Mouse (Mus musculus): Measurements from ENCODE around the gene Ncoa6. TPM values are rescaled to one million over a fixed set of nuclear protein-coding genes. Genes with fewer than 3 reads are reported as not detected.

Gene Ncoa6
- total RNA-seq (2014; rRNA removed; ENCODE audit: low replicate concordance) (35.4 and 41.9 TPM in 2 replicates), polyA plus RNA-seq (2015; fragmentation: Nextera tagmentation; extraction: Ambion mirVana) (11.4 and 13.4 TPM in 2 replicates)

GRCm38 (mm10) chr2:155473570-155474088 is at the start of gene Ncoa6:
TSS of gene Ncoa6 (minus strand) at chr2:155473894.
- Histone ChIP-seq H3K27me3 (ENCODE audit: control insufficient read depth, insufficient read depth, low read length) (no peaks in the 10 kb centered on the region), H3K36me3 (replicated peaks; ENCODE audit: control insufficient read depth, insufficient read depth, low read length) (no peaks in the 10 kb centered on the region), H3K4me1 (ENCODE audit: control insufficient read depth, insufficient read depth) (peaks cover 13% of the 10 kb centered on the region; the same call in 1 of the 2 replicates), H3K4me2 (ENCODE audit: low read depth, low read length) (peak within 1 kb of the TSS; percentile 65), H3K9ac (replicated peaks; ENCODE audit: low read depth, low read length) (peak within 1 kb of the TSS; percentile 99), H3K9me3 (replicated peaks; ENCODE audit: control insufficient read depth, low read length) (no peaks in the 10 kb centered on the region), H3K27ac (ENCODE audit: low read depth) (peak within 1 kb of the TSS; percentile 95), H3K4me3 (ENCODE audit: low read depth, low read length) (peak within 1 kb of the TSS; percentile 98)
- TF ChIP-seq CTCF (IDR thresholded peaks at IDR 0.05; ENCODE audit: low read depth), result no peak
- peak; percentile 64 for DNase-seq (ENCODE audit: low spot score)
- ATAC-seq (ENCODE audit: insufficient read depth, low read depth), result peak; percentile 86
- 2% methylated on average over 38 of the region's 72 CpGs for WGBS

DNA sequence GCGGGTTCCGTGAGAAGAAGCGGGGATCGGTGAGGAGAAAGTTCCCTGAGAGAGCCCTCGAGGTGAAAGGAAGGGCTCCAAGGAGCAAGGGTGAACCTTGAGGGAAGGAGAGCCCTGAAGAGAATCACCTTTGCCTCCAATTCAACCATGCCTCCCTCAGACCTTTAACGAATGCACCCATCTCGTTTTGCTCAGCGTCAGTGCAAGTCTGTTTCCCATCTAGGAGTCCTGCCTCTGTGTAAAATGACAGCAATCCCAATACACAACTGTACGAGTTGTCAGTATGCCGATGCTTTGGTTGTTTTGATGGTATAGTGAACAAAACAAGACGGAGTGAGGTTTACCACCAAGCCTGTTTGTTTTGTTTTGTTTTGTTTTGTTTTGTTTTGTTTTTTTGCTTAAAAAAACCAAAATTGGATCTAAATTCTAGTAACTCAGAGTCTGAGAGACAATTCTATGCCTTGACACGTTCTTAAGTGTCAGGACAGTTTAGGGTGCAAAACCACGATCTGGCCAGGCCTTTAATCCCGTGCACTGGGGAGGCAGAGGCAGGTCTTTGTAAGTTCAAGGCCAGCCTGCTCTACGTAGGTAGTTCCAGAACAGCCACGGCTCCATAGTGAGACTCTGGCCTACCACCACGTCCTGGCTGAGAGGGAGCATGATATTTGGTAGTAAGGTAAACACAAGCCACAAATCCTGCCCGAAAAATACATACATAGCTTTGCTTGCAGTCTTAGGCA is 45.0 kb upstream of the Ncoa6 start:
- H3K27ac ChIP-seq (ENCODE audit: low read depth), result peak overlapping the region; percentile 82
- H3K36me3 ChIP-seq (replicated peaks; ENCODE audit: control insufficient read depth, insufficient read depth, low read length), result no peaks in the 10 kb centered on the region
- H3K27me3 ChIP-seq (ENCODE audit: control insufficient read depth, insufficient read depth, low read length), result peaks cover 12% of the 10 kb centered on the region
- peak overlapping the region; percentile 65 for H3K9ac ChIP-seq (replicated peaks; ENCODE audit: low read depth, low read length)
- H3K4me2 ChIP-seq (ENCODE audit: low read depth, low read length), result peak overlapping the region; percentile 95
- peak overlapping the region; percentile 87 for H3K4me3 ChIP-seq (ENCODE audit: low read depth, low read length)
- DNase-seq (ENCODE audit: low spot score) (no peak), ATAC-seq (ENCODE audit: insufficient read depth, low read depth) (no peak)
- no peak for TF ChIP-seq CTCF (IDR thresholded peaks at IDR 0.05; ENCODE audit: low read depth)
- TF ChIP-seq EP300 (IDR thresholded peaks at IDR 0.05; ENCODE audit: low read depth), result no peak
- H3K4me1 ChIP-seq (ENCODE audit: control insufficient read depth, insufficient read depth), result peaks cover 10% of the 10 kb centered on the region
- WGBS, result 25% methylated on average over 18 of the region's 18 CpGs
- no peaks in the 10 kb centered on the region for H3K9me3 ChIP-seq (replicated peaks; ENCODE audit: control insufficient read depth, low read length)

GRCm38 (mm10) chr2:155517455-155518423 is 44.0 kb upstream of the Ncoa6 start, which contains the start of the genes Acss2 and Ggt7:
TSS of gene Acss2 (plus strand) at chr2:155517948.
TSS of gene Ggt7 (minus strand) at chr2:155518237.
- 3% methylated on average over 67 of the region's 70 CpGs for WGBS
- Histone ChIP-seq H3K27ac (ENCODE audit: low read depth) (peak within 1 kb of the TSS; percentile 82), H3K36me3 (replicated peaks; ENCODE audit: control insufficient read depth, insufficient read depth, low read length) (no peaks in the 10 kb centered on the region), H3K27me3 (ENCODE audit: control insufficient read depth, insufficient read depth, low read length) (peaks cover 17% of the 10 kb centered on the region), H3K4me3 (ENCODE audit: low read depth, low read length) (peak within 1 kb of the TSS; percentile 87), H3K9me3 (replicated peaks; ENCODE audit: control insufficient read depth, low read length) (no peaks in the 10 kb centered on the region), H3K4me2 (ENCODE audit: low read depth, low read length) (peak within 1 kb of the TSS; percentile 95), H3K9ac (replicated peaks; ENCODE audit: low read depth, low read length) (peak within 1 kb of the TSS; percentile 65), H3K4me1 (ENCODE audit: control insufficient read depth, insufficient read depth) (peaks cover 10% of the 10 kb centered on the region)
- peak; percentile 76 for TF ChIP-seq CTCF (IDR thresholded peaks at IDR 0.05; ENCODE audit: low read depth)
- no peak for TF ChIP-seq EP300 (IDR thresholded peaks at IDR 0.05; ENCODE audit: low read depth)
- DNase-seq (ENCODE audit: low spot score) (peak; percentile 99), ATAC-seq (ENCODE audit: insufficient read depth, low read depth) (peak; percentile 99)

- no peak overlapping the region for H3K4me2 ChIP-seq (ENCODE audit: low read depth, low read length)
- TF ChIP-seq CTCF (IDR thresholded peaks at IDR 0.05; ENCODE audit: low read depth) (peak; percentile 99), EP300 (IDR thresholded peaks at IDR 0.05; ENCODE audit: low read depth) (no peak)
- DNase-seq (ENCODE audit: low spot score), result peak; percentile 68
- no peaks in the 10 kb centered on the region for H3K36me3 ChIP-seq (replicated peaks; ENCODE audit: control insufficient read depth, insufficient read depth, low read length)
- H3K27ac ChIP-seq (ENCODE audit: low read depth), result no peak overlapping the region
- H3K9me3 ChIP-seq (replicated peaks; ENCODE audit: control insufficient read depth, low read length), result no peaks in the 10 kb centered on the region
- H3K9ac ChIP-seq (replicated peaks; ENCODE audit: low read depth, low read length), result no peak overlapping the region
- WGBS, result 5% methylated on average over 1 of the region's 1 CpGs
- ATAC-seq (ENCODE audit: insufficient read depth, low read depth), result no peak
- H3K4me1 ChIP-seq (ENCODE audit: control insufficient read depth, insufficient read depth), result peaks cover 10% of the 10 kb centered on the region
- H3K4me3 ChIP-seq (ENCODE audit: low read depth, low read length), result no peak overlapping the region
- peaks cover 17% of the 10 kb centered on the region for H3K27me3 ChIP-seq (ENCODE audit: control insufficient read depth, insufficient read depth, low read length)
Measured at GRCm38 (mm10) chr2:155515941-155516340, 42.2 kb upstream of the Ncoa6 start.

GRCm38 (mm10) chr2:155514666-155515065 is 41.0 kb upstream of the Ncoa6 start:
- peak; percentile 22 for DNase-seq (ENCODE audit: low spot score)
- 2% methylated on average over 23 of the region's 23 CpGs for WGBS
- H3K27ac ChIP-seq (ENCODE audit: low read depth), result no peak overlapping the region

More at GRCm38 (mm10) chr2:155514666-155515065, 41.0 kb upstream of the Ncoa6 start:
- Histone ChIP-seq H3K9me3 (replicated peaks; ENCODE audit: control insufficient read depth, low read length) (no peaks in the 10 kb centered on the region), H3K4me3 (ENCODE audit: low read depth, low read length) (peak overlapping the region; percentile 33), H3K9ac (replicated peaks; ENCODE audit: low read depth, low read length) (no peak overlapping the region; the same call in 1 of the 2 replicates), H3K36me3 (replicated peaks; ENCODE audit: control insufficient read depth, insufficient read depth, low read length) (no peaks in the 10 kb centered on the region), H3K4me2 (ENCODE audit: low read depth, low read length) (peak overlapping the region; percentile 55), H3K27me3 (ENCODE audit: control insufficient read depth, insufficient read depth, low read length) (peaks cover 17% of the 10 kb centered on the region), H3K4me1 (ENCODE audit: control insufficient read depth, insufficient read depth) (peaks cover 10% of the 10 kb centered on the region)
- no peak for ATAC-seq (ENCODE audit: insufficient read depth, low read depth)
- TF ChIP-seq CTCF (IDR thresholded peaks at IDR 0.05; ENCODE audit: low read depth) (0 out of 2 replicates have a peak, but pooled peaks have one; percentile 16), EP300 (IDR thresholded peaks at IDR 0.05; ENCODE audit: low read depth) (no peak)
